Mouse (Mus musculus) bone marrow, adult 2 months (tissue): ENCODE data around the gene Hhatl. TPM values are rescaled to one million over a fixed set of nuclear protein-coding genes. Genes with fewer than 3 reads are reported as not detected.

ENCODE experiments used
- H3K27ac ChIP-seq: fragments of 200-500 bp; 2 replicates; pipeline ENCODE4 v1.5.1; 2012; ENCODE audit warnings: low read depth, mild to moderate bottlenecking, control low read depth, inconsistent platforms, low read length; ENCODE audit not compliant: control insufficient read depth, poor library complexity, insufficient read depth
- H3K4me1 ChIP-seq: fragments of 200-500 bp; 2 replicates; pipeline ENCODE4 v1.6.1; 2011; ENCODE audit warnings: low read length; ENCODE audit not compliant: control insufficient read depth, insufficient read depth
- H3K4me3 ChIP-seq: fragments of 200-500 bp; replicated peaks from 2 replicates; pipeline ENCODE3; 2011; ENCODE audit warnings: mild to moderate bottlenecking, low read depth, low read length, control low read depth; ENCODE audit not compliant: control insufficient read depth
- CTCF ChIP-seq: fragments of 200-500 bp; IDR thresholded peaks from 2 replicates; pipeline ENCODE4 v1.5.1; 2011; ENCODE audit warnings: low read length, control low read depth; ENCODE audit not compliant: control insufficient read depth, insufficient read depth
- POLR2A ChIP-seq: fragments of 200-500 bp; IDR thresholded peaks from 2 replicates; pipeline ENCODE4 v1.6.1; 2011; ENCODE audit warnings: low read depth, mild to moderate bottlenecking, control low read depth, low read length, borderline replicate concordance; ENCODE audit not compliant: control insufficient read depth
- WGBS: fragments of 180-500 bp; shearing (Covaris S2); methylation state at CpG from one replicate; pipeline ENCODE4 v1.1.7; 2018; 5-methylcytosine and 5-hydroxymethylcytosine counted together
- polyA plus RNA-seq: library from polyadenylated mRNA; stranded (reverse); fragments of >200 nt; gene quantifications from 2 replicates; pipeline ENCODE4 v1.2.4, GENCODE M21; 2011; ENCODE audit warnings: low replicate concordance; ENCODE audit not compliant: missing spikeins, insufficient read depth, insufficient read length

Gene Hhatl
- polyA plus RNA-seq, 1 experiment = not detected

GRCm38 (mm10) chr9:121794972-121795539 is 2.7 kb upstream of the Hhatl start:
- Histone ChIP-seq H3K4me1 (no peaks in the 10 kb centered on the region), H3K4me3 (no peak overlapping the region), H3K27ac (no peak overlapping the region)
- WGBS = 37% methylated on average over 1 of the region's 1 CpGs
- TF ChIP-seq CTCF (no peak), POLR2A (no peak)

- H3K4me1 ChIP-seq = no peaks in the 10 kb centered on the region
- WGBS = 16% methylated on average over 5 of the region's 5 CpGs
- TF ChIP-seq POLR2A (no peak), CTCF (no peak)
- no peak overlapping the region for H3K4me3 ChIP-seq
- no peak overlapping the region; the same call in 1 of the 2 replicates for H3K27ac ChIP-seq
Observed at GRCm38 (mm10) chr9:121791206-121791605, 1.1 kb downstream of the Hhatl start.

GRCm38 (mm10) chr9:121786359-121786758 is 5.9 kb downstream of the Hhatl start:
- WGBS = 67% methylated on average over 2 of the region's 2 CpGs
- no peak for TF ChIP-seq CTCF
- no peak for TF ChIP-seq POLR2A
- no peak overlapping the region for H3K27ac ChIP-seq

GRCm38 (mm10) chr9:121785261-121785660 is 7.0 kb downstream of the Hhatl start:
- no peaks in the 10 kb centered on the region for H3K4me1 ChIP-seq
- no peak overlapping the region for H3K4me3 ChIP-seq
- TF ChIP-seq POLR2A (no peak), CTCF (no peak)
- 73% methylated on average over 8 of the region's 8 CpGs for WGBS
- no peak overlapping the region for H3K27ac ChIP-seq

More at GRCm38 (mm10) chr9:121786359-121786758, 5.9 kb downstream of the Hhatl start:
- Histone ChIP-seq H3K4me1 (no peaks in the 10 kb centered on the region), H3K4me3 (no peak overlapping the region)

- no peak overlapping the region for H3K4me3 ChIP-seq
- TF ChIP-seq CTCF (no peak), POLR2A (no peak)
- 74% methylated on average over 12 of the region's 12 CpGs for WGBS
- no peak overlapping the region for H3K27ac ChIP-seq
- no peaks in the 10 kb centered on the region for H3K4me1 ChIP-seq
Observed at GRCm38 (mm10) chr9:121784801-121785200, 7.5 kb downstream of the Hhatl start.

GRCm38 (mm10) chr9:121778066-121778624 is 14.2 kb downstream of the Hhatl start:
- no peak for TF ChIP-seq POLR2A
- no peak for TF ChIP-seq CTCF
- Histone ChIP-seq H3K4me3 (no peak overlapping the region), H3K4me1 (no peaks in the 10 kb centered on the region; the same call in 1 of the 2 replicates), H3K27ac (no peak overlapping the region)
- WGBS = 9% methylated on average over 54 of the region's 54 CpGs

- no peaks in the 10 kb centered on the region; the same call in 1 of the 2 replicates for H3K4me1 ChIP-seq
- TF ChIP-seq CTCF = no peak
- TF ChIP-seq POLR2A = no peak
- WGBS = 13% methylated on average over 30 of the region's 30 CpGs
- H3K4me3 ChIP-seq = no peak within 1 kb of the TSS
- no peak within 1 kb of the TSS for H3K27ac ChIP-seq
Observed at GRCm38 (mm10) chr9:121777484-121778065, 14.7 kb downstream of the Hhatl start, which contains the start of gene Klhl40. TSS of gene Klhl40 (plus strand) at chr9:121777607.

GRCm38 (mm10) chr9:121776511-121776910 is 15.8 kb downstream of the Hhatl start:
- 74% methylated on average over 7 of the region's 7 CpGs for WGBS
- H3K4me1 ChIP-seq = no peaks in the 10 kb centered on the region; the same call in 1 of the 2 replicates
- TF ChIP-seq CTCF = no peak
- TF ChIP-seq POLR2A = no peak
- no peak overlapping the region for H3K4me3 ChIP-seq
- no peak overlapping the region for H3K27ac ChIP-seq

GRCm38 (mm10) chr9:121775951-121776350 is 16.4 kb downstream of the Hhatl start:
- Histone ChIP-seq H3K4me3 (no peak overlapping the region), H3K27ac (no peak overlapping the region), H3K4me1 (no peaks in the 10 kb centered on the region; the same call in 1 of the 2 replicates)
- WGBS = 81% methylated on average over 10 of the region's 10 CpGs
- TF ChIP-seq POLR2A = no peak
- TF ChIP-seq CTCF = no peak
